9 mouse cellular contexts compared by ENCODE assay signal in the genomic region with DNA sequence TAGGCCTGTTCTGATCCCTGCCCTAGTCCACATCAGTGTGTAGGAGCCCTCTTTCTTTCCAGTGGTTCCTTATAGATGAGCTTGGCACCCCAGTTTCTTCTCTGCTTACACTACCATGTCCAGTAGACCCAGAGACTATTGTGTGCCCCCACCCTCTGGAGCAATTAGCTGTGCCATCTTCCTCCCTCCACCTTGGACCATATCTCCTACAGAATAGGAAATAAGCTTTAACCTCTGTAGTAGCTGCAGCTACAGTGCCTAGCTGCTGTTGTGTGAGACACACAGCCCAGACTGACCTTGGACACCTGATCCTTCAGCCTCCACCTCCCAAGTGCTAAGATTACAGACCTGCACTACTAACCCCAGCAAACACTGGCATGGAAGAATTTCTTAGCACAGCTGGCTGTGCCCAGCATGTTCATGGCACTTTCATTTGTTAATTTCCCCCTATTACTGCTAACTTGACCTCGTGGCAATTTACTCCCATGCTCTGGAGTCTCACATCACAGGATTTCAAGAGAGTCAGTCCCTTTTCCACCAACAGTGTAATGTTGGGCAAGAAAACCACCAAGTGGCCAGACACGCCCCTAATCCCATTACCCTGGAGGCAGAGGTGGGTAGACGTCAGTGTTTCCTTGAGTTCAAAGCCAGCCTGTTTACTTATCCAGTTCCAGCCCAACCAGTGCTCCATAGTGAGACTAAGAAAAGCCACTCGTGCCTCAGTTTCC. TPM values are rescaled to one million over a fixed set of nuclear protein-coding genes. Genes with fewer than 3 reads are reported as not detected.
A peak's percentile ranks its signal among the peaks of the same experiment; 100 is the strongest.
DNase-seq lines count a peak whose midpoint lies in the region; ATAC-seq and TF ChIP-seq lines count a peak whose summit lies in the region.
"Had no signal": no experiment of that assay in that cellular context is flagged by ENCODE, and none has a peak within 500 bp of the region (broad histone marks: within the 10 kb centered on the region; RNA-seq: fewer than 3 reads in every experiment).

No protein-coding gene starts in this region.

- H3K27ac ChIP-seq in liver, adult 2 months (replicated peaks; ENCODE audit: insufficient read depth, low read depth, low read length) = peak overlapping the region; percentile 94
- peak overlapping the region; percentile 76 for H3K27ac ChIP-seq in bone marrow macrophage, adult 2 months (ENCODE audit: insufficient read depth, low read depth, low read length)
- H3K27ac ChIP-seq in liver, embryonic 11.5 days (ENCODE audit: low read depth, low read length) = no peak overlapping the region
- peak overlapping the region; percentile 94 for H3K27ac ChIP-seq in small intestine, adult 2 months (ENCODE audit: insufficient read depth, low read depth, low read length)

- DNase-seq in liver, adult 2 months (ENCODE audit: extremely low read depth, low read depth, low spot score) = peak; percentile 60
- no peak for DNase-seq in liver
- DNase-seq in liver, embryonic 11.5 days (ENCODE audit: low spot score) = no peak
- no peak for DNase-seq in layer of hippocampus, adult 18-20 months (ENCODE audit: low spot score in 2 of 2)
- no peak for DNase-seq in left cerebral cortex, adult 8-10 months (ENCODE audit: low spot score in 2 of 2)
- DNase-seq in cerebellum, adult 9-11 months = no peak
- DNase-seq: kidney, postnatal 10 days had no signal

- H3K27me3 ChIP-seq in liver, adult 2 months (ENCODE audit: control insufficient read depth, insufficient read depth, low read length) = no peaks in the 10 kb centered on the region
- no peaks in the 10 kb centered on the region for H3K27me3 ChIP-seq in liver, embryonic 11.5 days (replicated peaks; ENCODE audit: control insufficient read depth, insufficient read depth, low read length)
- no peaks in the 10 kb centered on the region for H3K27me3 ChIP-seq in small intestine, adult 2 months (ENCODE audit: control insufficient read depth, insufficient read depth, low read length)

- H3K9ac ChIP-seq in liver, adult 2 months (ENCODE audit: low read depth, low read length) = peak overlapping the region; percentile 85
- peak overlapping the region; percentile 67; the same call in 1 of the 2 replicates for H3K9ac ChIP-seq in liver, embryonic 11.5 days (ENCODE audit: low read depth, low read length)

- no peak for TF ChIP-seq POLR2A in liver, adult 2 months (IDR thresholded peaks at IDR 0.05; ENCODE audit: extremely low read depth, insufficient read depth, low read length)
- TF ChIP-seq POLR2A in bone marrow macrophage, adult 2 months (IDR thresholded peaks at IDR 0.05; ENCODE audit: borderline replicate concordance, low read depth, low read length) = no peak
- no peak; the same call in 1 of the 2 replicates for TF ChIP-seq POLR2A in small intestine, adult 2 months (IDR thresholded peaks at IDR 0.05; ENCODE audit: low read depth, low read length)

- peaks cover 22% of the 10 kb centered on the region for H3K4me1 ChIP-seq in liver, adult 2 months (ENCODE audit: control insufficient read depth, insufficient read depth, low read length)
- peaks cover 27% of the 10 kb centered on the region for H3K4me1 ChIP-seq in bone marrow macrophage, adult 2 months (ENCODE audit: control insufficient read depth, insufficient read depth, low read length)
- H3K4me1 ChIP-seq in liver, embryonic 11.5 days (replicated peaks; ENCODE audit: control insufficient read depth, insufficient read depth, low read length) = peaks cover 6% of the 10 kb centered on the region
- H3K4me1 ChIP-seq in small intestine, adult 2 months (ENCODE audit: control insufficient read depth, insufficient read depth, insufficient read length, low read length) = peaks cover 8% of the 10 kb centered on the region; the same call in 1 of the 2 replicates

- peak overlapping the region; percentile 89 for H3K4me3 ChIP-seq in liver, adult 2 months (ENCODE audit: insufficient read depth, low read depth, low read length)
- H3K4me3 ChIP-seq in bone marrow macrophage, adult 2 months (ENCODE audit: insufficient read depth, low read length) = peak overlapping the region; percentile 62
- no peak overlapping the region for H3K4me3 ChIP-seq in liver, embryonic 11.5 days (ENCODE audit: low read depth, low read length)
- H3K4me3 ChIP-seq in small intestine, adult 2 months (ENCODE audit: low read depth, low read length) = peak overlapping the region; percentile 79

- WGBS in liver, adult 2 months = 36% methylated on average over 4 of the region's 4 CpGs
- 52% methylated on average over 4 of the region's 4 CpGs for WGBS in liver, embryonic 11.5 days
- 18% methylated on average over 4 of the region's 4 CpGs for WGBS in small intestine, adult 2 months

- no peak for ATAC-seq in liver, embryonic 11.5 days (replicated peaks; ENCODE audit: low FRiP score)

- H3K36me3 ChIP-seq in liver, adult 2 months (ENCODE audit: control insufficient read depth, insufficient read depth, low read length) = peaks cover 5% of the 10 kb centered on the region; the same call in 1 of the 2 replicates
- no peaks in the 10 kb centered on the region for H3K36me3 ChIP-seq in liver, embryonic 11.5 days (ENCODE audit: control insufficient read depth, insufficient read depth, low read length)
- H3K36me3 ChIP-seq in small intestine, adult 2 months (ENCODE audit: control insufficient read depth, insufficient read depth, low read length) = peaks cover 11% of the 10 kb centered on the region

- H3K79me2 ChIP-seq in liver, adult 2 months (ENCODE audit: control insufficient read depth, insufficient read depth, low read length) = peaks cover 15% of the 10 kb centered on the region; the same call in 1 of the 2 replicates

- no peaks in the 10 kb centered on the region for H3K9me3 ChIP-seq in liver, embryonic 11.5 days (ENCODE audit: control insufficient read depth, low read length)

- H3K4me2 ChIP-seq in liver, embryonic 11.5 days = peak overlapping the region; percentile 66; the same call in 1 of the 2 replicates

- TF ChIP-seq CTCF in liver, adult 2 months (IDR thresholded peaks at IDR 0.05; ENCODE audit: low read depth, low read length) = no peak
- TF ChIP-seq CTCF in bone marrow macrophage, adult 2 months (IDR thresholded peaks at IDR 0.05; ENCODE audit: low read depth, low read length) = no peak
- TF ChIP-seq CTCF in small intestine, adult 2 months (IDR thresholded peaks at IDR 0.05; ENCODE audit: extremely low read depth, insufficient read length, insufficient replicate concordance, low read depth, low read length) = no peak

RNA-seq across cellular contexts. Expression of a gene that starts 1.5 kb away (rescaled TPM):
- 20.3 and 23.7 TPM in 2 replicates for total RNA-seq in liver, adult 2 months (2014; rRNA removed)
- polyA plus RNA-seq in liver, adult 2 months (2012; rRNA removed) = 5.6 and 6.3 TPM in 2 replicates
- 157 and 171 TPM in 2 replicates for polyA plus RNA-seq in bone marrow macrophage, adult 2 months (2012; ENCODE audit: insufficient read depth, insufficient read length, missing spikeins)
- 8.9 and 10.5 TPM in 2 replicates for polyA plus RNA-seq in liver, embryonic 11.5 days (2014; fragmentation: Nextera tagmentation; extraction: Ambion mirVana)
- 6.1 and 13.7 TPM in 2 replicates for polyA plus RNA-seq in small intestine, adult 2 months (2012; rRNA removed)
- total RNA-seq in layer of hippocampus, adult 18-20 months (2021) = 1 to 10 TPM; 1.4 to 1.6 TPM
- 1 to 10 TPM; 1.9 to 4.3 (median 3.3) TPM for total RNA-seq in left cerebral cortex, adult 8-10 months (2022)

RNA-seq across cellular contexts. Expression of a gene that starts 34.6 kb away (rescaled TPM):
- 25.4 and 28.8 TPM in 2 replicates for total RNA-seq in liver, adult 2 months (2014; rRNA removed)
- 9.7 and 10.8 TPM in 2 replicates for polyA plus RNA-seq in liver, adult 2 months (2012; rRNA removed)
- polyA plus RNA-seq in bone marrow macrophage, adult 2 months (2012; ENCODE audit: insufficient read depth, insufficient read length, missing spikeins) = 22.5 and 24.9 TPM in 2 replicates
- 26.6 and 28.1 TPM in 2 replicates for polyA plus RNA-seq in liver, embryonic 11.5 days (2014; fragmentation: Nextera tagmentation; extraction: Ambion mirVana)
- polyA plus RNA-seq in small intestine, adult 2 months (2012; rRNA removed) = 3.5 and 5.4 TPM in 2 replicates
- 10 to 100 TPM; 33.9 to 38.2 TPM for total RNA-seq in layer of hippocampus, adult 18-20 months (2021)
- 10 to 100 TPM; 31.2 to 35.3 (median 35.1) TPM for total RNA-seq in left cerebral cortex, adult 8-10 months (2022)

Comparison
In these comparisons a context has a peak if more than half of its experiments do, and no peak if none do; other contexts are left out.
1. RNA of a gene that starts 1.5 kb away (polyA plus RNA-seq): 157 to 171 TPM in bone marrow macrophage, adult 2 months; 6.1 to 13.7 TPM in small intestine, adult 2 months, 8.9 to 10.5 TPM in liver, embryonic 11.5 days and 5.6 to 6.3 TPM in liver, adult 2 months; every median in the first group is over 10 times any median in the second.